Mouse (Mus musculus): ENCODE measurements around the gene Stag3. TPM values are rescaled to one million over a fixed set of nuclear protein-coding genes. Genes with fewer than 3 reads are reported as not detected.

Gene Stag3
- polyA plus RNA-seq, 1 experiment from 2014 or later, result 4.6 TPM

DNA sequence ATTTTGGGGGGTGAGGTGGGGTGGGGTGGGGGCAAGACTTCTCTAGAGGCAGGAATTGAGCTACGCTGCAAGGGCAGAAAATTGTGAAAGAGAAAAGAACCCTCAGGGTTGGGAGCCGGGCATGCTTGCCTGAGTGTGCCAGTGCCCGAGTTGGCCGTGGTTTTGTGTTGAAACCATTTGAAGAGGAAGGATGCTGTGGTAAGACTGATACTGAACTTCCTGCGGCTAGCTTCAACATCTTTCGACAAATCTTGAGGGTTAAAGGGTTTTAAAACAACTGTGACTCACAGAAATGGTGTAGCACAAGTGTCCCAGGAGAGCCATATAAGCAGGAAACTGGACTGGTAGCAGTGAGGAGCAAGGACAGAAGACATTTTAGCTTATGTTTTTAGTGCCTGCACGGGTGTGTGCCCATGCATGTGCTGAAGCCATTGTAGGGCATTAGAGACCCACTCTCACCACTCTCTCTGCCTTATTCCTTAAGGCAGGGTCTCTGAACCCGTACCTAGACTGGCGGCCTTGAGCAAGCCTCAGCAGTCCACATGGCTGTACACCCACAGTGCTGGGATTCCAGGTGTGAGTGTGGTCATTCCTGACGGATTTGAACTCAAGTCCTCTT, 23.0 kb upstream of the Stag3 start:
- no peak for DNase-seq (ENCODE audit: low spot score)
- Histone ChIP-seq H3K27me3 (ENCODE audit: control insufficient read depth, insufficient read depth, low read length) (no peaks in the 10 kb centered on the region), H3K27ac (replicated peaks; ENCODE audit: low read depth, low read length) (no peak overlapping the region), H3K4me1 (ENCODE audit: control insufficient read depth, insufficient read depth, low read length) (no peaks in the 10 kb centered on the region), H3K4me3 (ENCODE audit: low read depth, low read length) (no peak overlapping the region), H3K4me2 (ENCODE audit: low read depth, severe bottlenecking) (no peak overlapping the region), H3K36me3 (ENCODE audit: control insufficient read depth, insufficient read depth, low read length) (peaks cover 20% of the 10 kb centered on the region), H3K9me3 (ENCODE audit: control insufficient read depth, low read length) (peaks cover 3% of the 10 kb centered on the region; the same call in 1 of the 2 replicates), H3K9ac (ENCODE audit: low read length) (no peak overlapping the region)
- ATAC-seq (ENCODE audit: insufficient number of reproducible peaks, low FRiP score, low TSS enrichment, low read depth), result no peak
- 88% methylated on average over 10 of the region's 10 CpGs for WGBS

DNA sequence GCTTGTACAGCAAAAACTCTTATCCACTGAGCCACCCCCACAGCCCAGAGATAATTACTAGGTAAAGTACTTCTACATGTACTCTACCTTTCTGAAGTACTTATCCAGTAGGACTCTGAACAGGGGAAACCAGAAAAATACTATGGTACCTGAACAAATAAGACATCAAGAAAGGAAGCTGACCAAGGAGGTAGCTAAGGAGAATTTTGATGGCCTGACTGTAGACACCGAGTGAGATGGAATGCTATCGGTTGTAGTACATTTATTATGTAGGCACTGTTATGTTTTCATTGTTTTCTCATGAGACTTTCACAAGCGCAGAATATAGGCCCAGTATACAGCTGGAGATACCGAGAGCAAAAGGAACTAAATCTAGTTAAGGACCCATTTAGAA, 22.5 kb upstream of the Stag3 start:
- Histone ChIP-seq H3K27ac (replicated peaks; ENCODE audit: low read depth, low read length) (no peak overlapping the region), H3K9me3 (ENCODE audit: control insufficient read depth, low read length) (peaks cover 3% of the 10 kb centered on the region; the same call in 1 of the 2 replicates), H3K27me3 (ENCODE audit: control insufficient read depth, insufficient read depth, low read length) (no peaks in the 10 kb centered on the region), H3K4me3 (ENCODE audit: low read depth, low read length) (no peak overlapping the region), H3K4me2 (ENCODE audit: low read depth, severe bottlenecking) (no peak overlapping the region), H3K36me3 (ENCODE audit: control insufficient read depth, insufficient read depth, low read length) (peaks cover 20% of the 10 kb centered on the region), H3K4me1 (ENCODE audit: control insufficient read depth, insufficient read depth, low read length) (peaks cover 3% of the 10 kb centered on the region; the same call in 1 of the 2 replicates), H3K9ac (ENCODE audit: low read length) (no peak overlapping the region)
- DNase-seq (ENCODE audit: low spot score) (no peak), ATAC-seq (ENCODE audit: insufficient number of reproducible peaks, low FRiP score, low TSS enrichment, low read depth) (no peak)
- whole genome bisulfite sequencing, result 97% methylated on average over 4 of the region's 4 CpGs

DNA sequence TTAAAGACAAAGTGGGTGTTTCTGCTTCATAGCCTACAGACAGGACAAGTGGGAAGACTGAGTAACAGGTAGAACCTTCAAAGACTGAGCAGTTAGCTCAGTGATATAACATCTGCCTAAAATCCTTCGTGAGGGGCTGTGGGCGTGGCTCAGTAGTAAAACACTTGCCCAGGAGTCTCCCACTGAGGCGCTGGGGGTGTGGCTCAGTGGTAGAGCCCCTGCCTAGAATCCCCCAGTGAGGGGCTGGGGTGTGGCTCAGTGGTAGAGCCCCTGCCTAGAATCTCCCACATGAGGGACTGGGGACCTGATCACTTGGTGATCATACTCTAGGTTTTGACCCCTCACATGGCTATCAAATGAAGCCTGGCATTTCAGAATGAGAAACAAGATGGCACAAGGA, 22.0 kb upstream of the Stag3 start:
- Histone ChIP-seq H3K4me1 (ENCODE audit: control insufficient read depth, insufficient read depth, low read length) (peaks cover 8% of the 10 kb centered on the region; the same call in 1 of the 2 replicates), H3K36me3 (ENCODE audit: control insufficient read depth, insufficient read depth, low read length) (peaks cover 20% of the 10 kb centered on the region), H3K27me3 (ENCODE audit: control insufficient read depth, insufficient read depth, low read length) (no peaks in the 10 kb centered on the region), H3K4me3 (ENCODE audit: low read depth, low read length) (no peak overlapping the region), H3K27ac (replicated peaks; ENCODE audit: low read depth, low read length) (no peak overlapping the region), H3K9me3 (ENCODE audit: control insufficient read depth, low read length) (no peaks in the 10 kb centered on the region), H3K9ac (ENCODE audit: low read length) (no peak overlapping the region), H3K4me2 (ENCODE audit: low read depth, severe bottlenecking) (no peak overlapping the region)
- ATAC-seq (ENCODE audit: insufficient number of reproducible peaks, low FRiP score, low TSS enrichment, low read depth) (no peak), DNase-seq (ENCODE audit: low spot score) (no peak)
- WGBS, result 83% methylated on average over 3 of the region's 3 CpGs

DNA sequence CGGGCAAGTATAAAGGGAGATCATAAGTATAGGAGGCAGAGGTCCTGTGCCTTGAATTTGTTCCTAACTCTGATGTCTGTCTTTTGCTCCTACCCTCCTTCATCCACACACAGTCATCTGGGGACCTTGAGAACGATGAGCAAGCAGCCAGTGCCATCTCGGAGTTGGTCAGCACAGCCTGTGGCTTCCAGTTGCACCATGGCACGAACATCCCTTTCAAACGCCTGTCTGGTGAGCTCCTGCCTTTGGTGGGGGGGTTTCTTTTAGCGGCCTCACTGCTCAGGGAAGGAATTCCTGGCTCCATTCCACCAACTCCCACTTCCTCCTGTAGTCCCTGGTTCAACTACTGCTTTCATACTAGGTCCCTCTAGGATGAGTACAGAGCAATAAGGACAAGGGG, 21.5 kb upstream of the Stag3 start:
- Histone ChIP-seq H3K4me3 (ENCODE audit: low read depth, low read length) (no peak overlapping the region), H3K36me3 (ENCODE audit: control insufficient read depth, insufficient read depth, low read length) (peaks cover 20% of the 10 kb centered on the region), H3K9me3 (ENCODE audit: control insufficient read depth, low read length) (no peaks in the 10 kb centered on the region), H3K4me2 (ENCODE audit: low read depth, severe bottlenecking) (no peak overlapping the region), H3K9ac (ENCODE audit: low read length) (no peak overlapping the region), H3K27me3 (ENCODE audit: control insufficient read depth, insufficient read depth, low read length) (no peaks in the 10 kb centered on the region), H3K4me1 (ENCODE audit: control insufficient read depth, insufficient read depth, low read length) (peaks cover 8% of the 10 kb centered on the region; the same call in 1 of the 2 replicates), H3K27ac (replicated peaks; ENCODE audit: low read depth, low read length) (no peak overlapping the region)
- WGBS, result 92% methylated on average over 6 of the region's 6 CpGs
- DNase-seq (ENCODE audit: low spot score), result no peak
- ATAC-seq (ENCODE audit: insufficient number of reproducible peaks, low FRiP score, low TSS enrichment, low read depth), result no peak

DNA sequence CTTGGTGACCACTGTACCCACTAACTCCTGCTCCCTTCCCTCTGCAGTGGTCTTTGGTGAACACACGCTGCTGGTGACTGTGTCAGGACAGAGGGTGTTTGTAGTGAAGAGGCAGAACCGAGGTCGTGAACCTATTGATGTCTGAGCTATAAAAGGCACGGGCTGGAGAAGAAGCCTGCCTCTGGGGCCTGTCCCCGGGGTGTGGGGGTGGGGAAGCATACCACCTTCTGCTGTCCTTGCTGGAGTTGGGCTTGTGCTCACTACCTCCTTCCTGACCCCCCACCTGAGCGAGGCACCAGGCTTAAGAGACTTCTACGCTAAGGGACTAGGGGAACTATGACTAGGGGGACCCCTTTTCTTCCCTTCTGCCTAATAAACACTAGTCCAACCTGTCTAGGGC, 21.0 kb upstream of the Stag3 start:
- H3K36me3 ChIP-seq (ENCODE audit: control insufficient read depth, insufficient read depth, low read length), result peaks cover 20% of the 10 kb centered on the region
- ATAC-seq (ENCODE audit: insufficient number of reproducible peaks, low FRiP score, low TSS enrichment, low read depth) (no peak), DNase-seq (ENCODE audit: low spot score) (no peak)
- no peak overlapping the region for H3K9ac ChIP-seq (ENCODE audit: low read length)
- H3K4me2 ChIP-seq (ENCODE audit: low read depth, severe bottlenecking), result no peak overlapping the region
- H3K9me3 ChIP-seq (ENCODE audit: control insufficient read depth, low read length), result no peaks in the 10 kb centered on the region
- H3K4me3 ChIP-seq (ENCODE audit: low read depth, low read length), result no peak overlapping the region
- no peaks in the 10 kb centered on the region for H3K27me3 ChIP-seq (ENCODE audit: control insufficient read depth, insufficient read depth, low read length)
- 61% methylated on average over 7 of the region's 7 CpGs for WGBS
- peaks cover 8% of the 10 kb centered on the region; the same call in 1 of the 2 replicates for H3K4me1 ChIP-seq (ENCODE audit: control insufficient read depth, insufficient read depth, low read length)
- no peak overlapping the region for H3K27ac ChIP-seq (replicated peaks; ENCODE audit: low read depth, low read length)

DNA sequence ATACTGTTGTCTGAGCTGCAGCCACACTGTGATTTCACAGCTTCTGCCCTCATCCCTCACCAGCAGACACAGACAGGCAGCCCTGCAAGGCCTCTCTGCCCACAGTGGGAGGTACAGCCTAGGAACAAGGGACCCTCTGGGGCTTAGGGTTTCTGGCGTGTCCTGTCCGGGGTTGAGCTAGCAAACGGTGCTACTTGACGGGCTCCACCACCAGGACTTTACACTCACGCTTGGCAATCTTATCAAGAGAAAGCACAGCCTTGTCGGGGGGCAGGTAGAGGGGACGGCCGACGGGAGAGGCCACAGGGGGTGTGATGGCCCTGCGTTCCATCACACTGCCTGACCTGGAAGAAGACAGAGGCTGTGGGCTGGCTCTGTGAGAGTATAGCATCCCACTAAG, 20.0 kb upstream of the Stag3 start:
- Histone ChIP-seq H3K4me2 (ENCODE audit: low read depth, severe bottlenecking) (no peak overlapping the region), H3K27ac (replicated peaks; ENCODE audit: low read depth, low read length) (no peak overlapping the region), H3K4me3 (ENCODE audit: low read depth, low read length) (no peak overlapping the region), H3K9me3 (ENCODE audit: control insufficient read depth, low read length) (no peaks in the 10 kb centered on the region), H3K27me3 (ENCODE audit: control insufficient read depth, insufficient read depth, low read length) (no peaks in the 10 kb centered on the region), H3K4me1 (ENCODE audit: control insufficient read depth, insufficient read depth, low read length) (peaks cover 13% of the 10 kb centered on the region; the same call in 1 of the 2 replicates), H3K9ac (ENCODE audit: low read length) (no peak overlapping the region), H3K36me3 (ENCODE audit: control insufficient read depth, insufficient read depth, low read length) (peaks cover 20% of the 10 kb centered on the region)
- 88% methylated on average over 10 of the region's 10 CpGs for WGBS
- ATAC-seq (ENCODE audit: insufficient number of reproducible peaks, low FRiP score, low TSS enrichment, low read depth) (no peak), DNase-seq (ENCODE audit: low spot score) (no peak)

DNA sequence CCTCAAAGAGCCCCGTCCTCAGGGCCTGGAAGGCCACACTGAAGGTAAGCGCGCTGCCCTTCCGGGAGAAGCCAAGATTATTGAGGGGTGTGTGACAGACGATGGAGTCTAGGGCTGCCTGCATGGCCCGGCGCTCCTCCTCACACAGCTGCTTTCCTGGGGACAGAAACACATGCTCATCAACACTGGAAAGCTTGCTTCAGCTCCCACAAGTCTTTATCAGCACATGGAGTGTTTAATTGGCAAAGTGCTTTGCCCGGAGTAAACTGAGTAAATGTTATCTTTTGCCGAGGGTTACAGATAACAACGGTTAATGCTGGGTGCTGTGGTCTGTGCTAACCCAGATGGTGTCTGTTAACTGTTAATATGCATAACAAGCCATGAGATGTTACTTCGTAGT, 19.2 kb upstream of the Stag3 start:
- Histone ChIP-seq H3K9ac (ENCODE audit: low read length) (no peak overlapping the region), H3K4me3 (ENCODE audit: low read depth, low read length) (no peak overlapping the region), H3K4me1 (ENCODE audit: control insufficient read depth, insufficient read depth, low read length) (peaks cover 13% of the 10 kb centered on the region; the same call in 1 of the 2 replicates), H3K9me3 (ENCODE audit: control insufficient read depth, low read length) (no peaks in the 10 kb centered on the region), H3K27me3 (ENCODE audit: control insufficient read depth, insufficient read depth, low read length) (no peaks in the 10 kb centered on the region), H3K4me2 (ENCODE audit: low read depth, severe bottlenecking) (no peak overlapping the region), H3K27ac (replicated peaks; ENCODE audit: low read depth, low read length) (no peak overlapping the region), H3K36me3 (ENCODE audit: control insufficient read depth, insufficient read depth, low read length) (peaks cover 20% of the 10 kb centered on the region)
- ATAC-seq (ENCODE audit: insufficient number of reproducible peaks, low FRiP score, low TSS enrichment, low read depth), result no peak
- no peak for DNase-seq (ENCODE audit: low spot score)
- 90% methylated on average over 11 of the region's 11 CpGs for WGBS

DNA sequence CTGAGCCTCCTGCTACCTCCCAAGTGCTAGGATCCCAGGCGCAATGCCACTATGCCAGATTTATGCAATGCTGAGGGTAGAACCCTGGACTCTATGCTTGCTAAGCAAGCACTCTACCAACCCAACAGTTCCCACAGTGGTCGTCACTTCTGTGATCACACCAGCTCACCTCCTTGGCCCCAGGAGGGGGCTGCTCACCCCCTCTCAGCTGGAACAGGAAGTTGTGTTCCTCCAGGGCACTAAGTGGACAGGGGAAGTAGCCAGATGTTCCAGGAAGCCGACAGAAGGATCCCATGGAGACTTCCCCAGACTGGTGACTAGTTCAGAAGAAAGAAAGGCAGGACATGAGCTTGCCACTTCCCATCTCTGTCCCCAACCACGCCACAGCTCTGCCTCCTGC, 18.0 kb upstream of the Stag3 start:
- no peak for ATAC-seq (ENCODE audit: insufficient number of reproducible peaks, low FRiP score, low TSS enrichment, low read depth)
- Histone ChIP-seq H3K4me1 (ENCODE audit: control insufficient read depth, insufficient read depth, low read length) (peaks cover 13% of the 10 kb centered on the region; the same call in 1 of the 2 replicates), H3K27me3 (ENCODE audit: control insufficient read depth, insufficient read depth, low read length) (no peaks in the 10 kb centered on the region), H3K36me3 (ENCODE audit: control insufficient read depth, insufficient read depth, low read length) (peaks cover 20% of the 10 kb centered on the region), H3K9ac (ENCODE audit: low read length) (no peak overlapping the region), H3K9me3 (ENCODE audit: control insufficient read depth, low read length) (no peaks in the 10 kb centered on the region), H3K27ac (replicated peaks; ENCODE audit: low read depth, low read length) (no peak overlapping the region), H3K4me2 (ENCODE audit: low read depth, severe bottlenecking) (no peak overlapping the region), H3K4me3 (ENCODE audit: low read depth, low read length) (no peak overlapping the region)
- WGBS, result 80% methylated on average over 4 of the region's 4 CpGs
- DNase-seq (ENCODE audit: low spot score), result no peak

All from limb, embryonic 11.5 days (tissue).